Mouse (Mus musculus): ENCODE results near the gene Olfr1383. TPM values are rescaled to one million over a fixed set of nuclear protein-coding genes. Genes with fewer than 3 reads are reported as not detected.
"Not testable (repeated sequence)": the region's sequence is repeated elsewhere in the genome, so short reads cannot be mapped to it uniquely, and the experiment has no call there.

Olfr1383 gene
- not detected for polyA plus RNA-seq (2017; shearing (Covaris generic))

GRCm38 (mm10) chr11:49519348-49519747, at the start of gene Olfr1383:
Olfr1383 (plus strand) TSS chr11:49519648.
- no peak for ATAC-seq

GRCm38 (mm10) chr11:49485973-49486372, 33.5 kb upstream of the Olfr1383 start:
- no peak for ATAC-seq

GRCm38 (mm10) chr11:49488770-49489169, 30.7 kb upstream of the Olfr1383 start, which contains the start of gene Olfr1385:
Olfr1385 (plus strand) TSS chr11:49489070.
- ATAC-seq = not testable (repeated sequence)

- no peak for ATAC-seq
Observed at GRCm38 (mm10) chr11:49518086-49518485, 1.4 kb upstream of the Olfr1383 start.

- ATAC-seq = no peak
Observed at GRCm38 (mm10) chr11:49527947-49528346, 8.5 kb downstream of the Olfr1383 start, which contains the start of gene Olfr1382. Olfr1382 (plus strand) TSS chr11:49528247.

- ATAC-seq = no peak
Observed at GRCm38 (mm10) chr11:49532761-49533160, 13.3 kb downstream of the Olfr1383 start.

- ATAC-seq = not testable (repeated sequence)
Observed at GRCm38 (mm10) chr11:49536631-49537030, 17.2 kb downstream of the Olfr1383 start.

GRCm38 (mm10) chr11:49543149-49543548, 23.7 kb downstream of the Olfr1383 start, which contains the start of gene Olfr1381:
Olfr1381 (plus strand) TSS chr11:49543449.
- ATAC-seq = not testable (repeated sequence)

GRCm38 (mm10) chr11:49554033-49554432, 34.6 kb downstream of the Olfr1383 start:
- ATAC-seq = not testable (repeated sequence)

- ATAC-seq = not testable (repeated sequence)
Observed at GRCm38 (mm10) chr11:49556578-49556977, 37.1 kb downstream of the Olfr1383 start, which contains the start of gene Olfr1380. Olfr1380 (plus strand) TSS chr11:49556878.

GRCm38 (mm10) chr11:49575054-49575453, 55.6 kb downstream of the Olfr1383 start:
- ATAC-seq = not testable (repeated sequence)

Other genes with a start within 250 kb of the Olfr1383 start
- not detected for gene Olfr1393, start 241.3 kb upstream of the Olfr1383 start, polyA plus RNA-seq (2017; shearing (Covaris generic))
- gene Olfr1392, start 234.4 kb upstream of the Olfr1383 start, polyA plus RNA-seq (2017; shearing (Covaris generic)) = not detected
- not detected for gene Olfr10, start 214.9 kb upstream of the Olfr1383 start, polyA plus RNA-seq (2017; shearing (Covaris generic))
- gene Olfr1391, start 196.9 kb upstream of the Olfr1383 start, polyA plus RNA-seq (2017; shearing (Covaris generic)) = not detected
- gene Olfr1390, start 184.5 kb upstream of the Olfr1383 start, polyA plus RNA-seq (2017; shearing (Covaris generic)) = under 1 TPM in 1 of 3 experiments, not detected in 2; 0.12 TPM
- gene Olfr1389, start 96.6 kb upstream of the Olfr1383 start, polyA plus RNA-seq (2017; shearing (Covaris generic)) = not detected
- gene Olfr1388, start 83.0 kb upstream of the Olfr1383 start, polyA plus RNA-seq (2017; shearing (Covaris generic)) = under 1 TPM in 1 of 3 experiments, not detected in 2; 0.15 TPM
- gene Olfr1387, start 64.3 kb upstream of the Olfr1383 start, polyA plus RNA-seq (2017; shearing (Covaris generic)) = not detected
- not detected for gene Olfr1386, start 54.6 kb upstream of the Olfr1383 start, polyA plus RNA-seq (2017; shearing (Covaris generic))
- gene Olfr1385, start 30.6 kb upstream of the Olfr1383 start, polyA plus RNA-seq (2017; shearing (Covaris generic)) = under 1 TPM in 2 of 3 experiments, not detected in 1; 0.10 to 0.35 TPM
- gene Olfr1384, start 12.9 kb upstream of the Olfr1383 start, polyA plus RNA-seq (2017; shearing (Covaris generic)) = not detected
- not detected for gene Olfr1382, start 8.6 kb downstream of the Olfr1383 start, polyA plus RNA-seq (2017; shearing (Covaris generic))
- gene Olfr1381, start 23.8 kb downstream of the Olfr1383 start, polyA plus RNA-seq (2017; shearing (Covaris generic)) = not detected
- gene Olfr1380, start 37.2 kb downstream of the Olfr1383 start, polyA plus RNA-seq (2017; shearing (Covaris generic)) = not detected
- gene Flt4, start 89.6 kb downstream of the Olfr1383 start, polyA plus RNA-seq (2017; shearing (Covaris generic)) = not detected
- not detected for gene Scgb3a1, start 144.0 kb downstream of the Olfr1383 start, polyA plus RNA-seq (2017; shearing (Covaris generic))
- 10 to 100 TPM; 24.2 to 29.7 (median 26.8) TPM for gene Cnot6, start 193.1 kb downstream of the Olfr1383 start, polyA plus RNA-seq (2017; shearing (Covaris generic))

Data from inflammation-experienced regulatory T-cells, adult 6 months (primary cell).